Mouse (Mus musculus) brain, adult 10 weeks (tissue): ENCODE measurements around the gene Sipa1l2. TPM values are rescaled to one million over a fixed set of nuclear protein-coding genes. Genes with fewer than 3 reads are reported as not detected.

ENCODE experiments used
- polyA plus RNA-seq: library from polyadenylated mRNA; stranded (reverse); fragments of 350-450 nt; fragmentation: Illumina TruSeq; extraction: RNeasy Lipid Tissue Mini Kit (QIAGEN cat#74804); gene quantifications from one replicate; pipeline ENCODE4 v1.2.3, GENCODE M21; 2015; ENCODE audit warnings: low read depth, low replicate concordance

Sipa1l2 gene
- 20.8 TPM for polyA plus RNA-seq

GRCm38 (mm10) chr8:125569533-125570365, at the start of gene Sipa1l2:
Gene Sipa1l2 (minus strand): TSS chr8:125569808.

Other genes starting within 250 kb of the Sipa1l2 start
- 3.1 TPM for gene Map10, start 100.0 kb upstream of the Sipa1l2 start, polyA plus RNA-seq
- 43.7 TPM for gene Ntpcr, start 160.2 kb upstream of the Sipa1l2 start, polyA plus RNA-seq